Mouse (Mus musculus) large intestine, adult 2 months (tissue): ENCODE measurements around the gene Ttll10. TPM values are rescaled to one million over a fixed set of nuclear protein-coding genes. Genes with fewer than 3 reads are reported as not detected.

Source experiments
- DNase-seq: peaks from one replicate; pipeline ENCODE4 v3.0.0-alpha.2; 2012; ENCODE audit warnings: low read depth, low spot score
- WGBS: fragments of 180-500 bp; shearing (Covaris S2); methylation state at CpG from one replicate; pipeline ENCODE4 v1.1.7; 2018; 5-methylcytosine and 5-hydroxymethylcytosine counted together
- polyA plus RNA-seq: library from polyadenylated mRNA; depleted of rRNA; stranded (reverse); fragments of >200 nt; gene quantifications from 2 replicates; pipeline ENCODE4 v1.2.3, GENCODE M21; 2012

The Ttll10 gene
- polyA plus RNA-seq, 1 experiment, result 6.6 TPM

DNA sequence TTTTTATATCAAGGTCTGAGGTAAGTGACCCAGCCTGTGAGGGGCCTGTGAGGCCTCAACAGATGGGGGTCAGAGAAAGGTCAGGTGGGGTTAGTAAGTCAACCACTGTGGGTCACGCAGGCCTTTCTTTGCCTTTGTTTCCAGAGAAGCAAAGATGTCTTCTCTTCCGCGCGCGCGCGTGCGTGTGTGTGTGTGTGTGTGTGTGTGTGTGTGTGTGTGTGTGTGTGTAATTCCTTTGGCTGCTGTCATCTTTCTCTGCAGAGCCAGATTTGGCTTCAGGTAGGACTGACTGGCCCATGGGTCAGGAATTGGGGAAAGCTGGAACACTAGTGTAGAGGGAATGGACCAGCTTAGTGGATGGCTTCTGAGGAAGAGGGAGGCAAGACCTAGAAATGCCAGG, 10.5 kb upstream of the Ttll10 start:
- no peak for DNase-seq
- 95% methylated on average over 8 of the region's 8 CpGs for WGBS

GRCm38 (mm10) chr4:156067256-156067949, 8.2 kb upstream of the Ttll10 start:
- DNase-seq, result no peak
- WGBS, result 59% methylated on average over 5 of the region's 5 CpGs

DNA sequence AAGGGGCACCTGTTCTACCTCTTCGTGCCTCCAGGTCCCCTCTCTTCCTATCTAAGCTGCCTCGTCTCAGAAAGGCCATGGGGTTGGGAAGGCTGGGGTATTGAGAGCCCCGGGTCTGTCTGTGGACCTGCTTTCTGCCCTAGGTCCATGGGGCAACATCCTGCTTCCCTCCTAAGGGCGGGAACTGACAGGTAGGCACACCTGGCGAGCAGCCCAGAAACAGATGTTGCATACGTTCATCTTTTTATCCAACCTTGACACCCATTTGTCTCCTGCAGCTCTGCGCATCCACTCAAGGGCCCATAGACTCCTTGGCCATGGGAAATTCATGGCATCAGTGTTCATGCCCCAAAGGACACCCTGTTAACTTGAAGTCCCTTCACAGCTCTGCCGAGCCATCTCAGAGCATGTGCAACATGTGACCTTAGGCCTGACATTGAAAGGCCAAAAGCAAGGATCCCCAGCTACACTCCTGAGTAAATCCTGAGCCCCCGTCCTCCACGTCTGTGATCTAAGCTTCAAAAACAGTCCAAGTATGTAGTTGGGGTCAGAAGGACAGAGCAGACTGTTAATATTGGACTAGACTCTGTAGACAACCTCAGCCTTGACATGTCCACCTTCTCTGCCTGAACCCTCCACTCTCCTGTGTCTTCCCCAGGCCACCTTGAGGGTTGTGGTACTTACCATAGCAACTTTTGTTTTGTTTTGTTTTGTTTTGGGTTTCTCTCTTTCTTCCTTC, 6.1 kb upstream of the Ttll10 start:
- WGBS, result 54% methylated on average over 10 of the region's 10 CpGs
- DNase-seq, result no peak

DNA sequence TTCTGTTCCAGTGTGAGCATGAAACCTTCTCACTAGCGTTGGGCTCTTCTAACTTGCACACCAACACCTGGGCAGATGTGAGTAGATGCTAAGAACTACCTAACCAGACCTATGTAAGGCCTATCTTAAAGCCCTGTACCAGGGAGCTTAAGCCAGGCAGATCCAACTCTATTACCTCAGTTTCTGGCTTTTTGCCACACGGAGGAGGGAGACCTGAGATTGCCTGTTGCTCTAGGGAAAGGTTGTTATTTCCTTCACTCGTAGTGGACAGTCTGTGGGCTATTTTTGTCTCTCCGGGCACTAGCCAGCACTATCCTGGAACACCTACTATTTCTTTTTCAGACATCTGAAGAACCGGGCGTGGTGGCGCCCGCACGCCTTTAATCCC, 5.3 kb upstream of the Ttll10 start:
- DNase-seq, result no peak

GRCm38 (mm10) chr4:156063861-156064509, 4.8 kb upstream of the Ttll10 start:
- WGBS, result 13% methylated on average over 4 of the region's 4 CpGs

More for the DNA sequence above, 5.3 kb upstream of the Ttll10 start:
- WGBS, result 35% methylated on average over 9 of the region's 9 CpGs

GRCm38 (mm10) chr4:156059713-156060112, 499 bp upstream of the Ttll10 start:
- WGBS, result 12% methylated on average over 10 of the region's 10 CpGs
- no peak for DNase-seq

More at GRCm38 (mm10) chr4:156063861-156064509, 4.8 kb upstream of the Ttll10 start:
- no peak for DNase-seq

- DNase-seq, result no peak
- 29% methylated on average over 9 of the region's 9 CpGs for WGBS
These were observed 388 bp downstream of the Ttll10 start for GRCm38 (mm10) chr4:156058826-156059225.

DNA sequence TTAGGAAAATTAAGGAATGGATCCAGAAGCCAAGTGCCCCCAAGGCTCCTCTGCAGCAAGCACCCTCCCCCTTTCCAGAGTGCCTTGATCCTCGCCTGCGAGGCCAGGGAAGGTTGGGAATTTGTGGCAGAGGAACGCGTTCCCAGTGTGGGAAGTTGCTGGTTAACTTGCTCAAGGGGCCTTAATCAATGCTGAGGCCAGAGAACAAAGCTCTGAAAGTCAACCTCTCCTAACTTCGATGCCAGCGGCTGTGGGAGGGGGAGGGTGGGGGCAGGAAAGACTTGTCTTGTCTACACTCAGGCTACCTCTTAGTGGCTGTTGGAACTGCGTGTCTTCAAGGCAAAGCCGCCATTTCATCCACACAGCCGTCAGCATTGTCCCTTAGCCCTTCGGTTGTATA, 1.5 kb downstream of the Ttll10 start:
- DNase-seq, result no peak
- WGBS, result 30% methylated on average over 10 of the region's 10 CpGs

DNA sequence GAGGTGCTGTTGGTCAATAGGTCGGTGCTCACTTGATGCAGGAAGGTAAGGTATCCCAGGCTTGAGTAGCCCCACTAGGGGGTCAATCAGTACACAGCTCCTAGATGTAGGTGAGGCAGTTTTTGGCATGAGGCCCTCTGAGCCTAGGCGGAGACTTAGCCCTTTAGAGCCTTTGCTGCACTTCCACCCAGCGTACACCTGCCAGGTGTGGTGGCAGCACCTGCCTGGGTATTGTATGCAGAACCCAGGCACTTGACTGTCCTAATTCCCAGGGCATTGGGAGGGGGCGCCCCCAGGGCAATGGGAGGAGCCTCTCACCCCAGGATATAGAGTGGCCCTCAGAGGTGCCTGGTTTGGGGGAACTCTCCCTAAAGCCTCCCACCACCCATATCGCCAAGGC, 4.0 kb downstream of the Ttll10 start:
- 34% methylated on average over 5 of the region's 5 CpGs for WGBS
- DNase-seq, result no peak

DNA sequence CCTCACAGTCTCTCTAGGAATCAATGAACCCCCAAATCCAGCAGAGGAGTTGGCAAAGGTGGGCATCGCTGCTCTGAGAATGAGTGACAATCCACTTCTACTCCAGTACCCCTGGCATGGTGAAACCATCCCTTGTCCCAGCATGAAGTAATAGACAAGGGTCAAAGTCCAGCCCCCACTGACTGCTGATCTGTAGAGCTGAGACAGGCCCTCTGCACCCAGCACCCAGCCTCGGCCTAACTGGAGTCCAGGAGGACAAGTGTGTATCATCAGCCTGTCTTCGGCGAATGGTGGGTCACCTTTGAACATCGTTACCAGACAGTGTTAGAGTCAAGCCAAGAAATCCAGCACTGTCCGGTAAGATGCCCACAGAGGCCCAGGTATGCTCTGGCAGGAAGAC, 4.6 kb downstream of the Ttll10 start:
- WGBS, result 35% methylated on average over 6 of the region's 6 CpGs
- no peak for DNase-seq

GRCm38 (mm10) chr4:156054130-156054529, 5.1 kb downstream of the Ttll10 start:
- DNase-seq, result no peak
- 34% methylated on average over 4 of the region's 4 CpGs for WGBS

DNA sequence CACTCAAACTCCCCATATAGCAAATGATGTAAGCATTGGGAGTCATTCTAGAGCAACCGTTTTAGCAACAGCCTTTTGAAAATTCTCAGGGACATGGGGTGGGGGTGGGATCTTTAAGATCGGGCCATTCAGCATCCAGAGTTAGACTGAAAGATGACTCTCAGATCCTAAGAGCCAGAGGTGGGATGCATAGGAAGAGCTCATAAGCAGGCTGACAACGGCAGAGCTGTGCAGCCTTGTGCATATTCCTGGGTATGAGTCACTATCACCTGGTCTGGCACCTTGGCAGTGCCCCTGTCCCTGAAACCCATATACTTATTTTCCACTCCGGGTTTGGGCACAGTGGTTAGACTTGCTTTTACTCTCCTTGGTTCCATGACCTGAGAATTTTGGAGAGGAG, 6.1 kb downstream of the Ttll10 start:
- DNase-seq, result no peak
- WGBS, result 50% methylated on average over 4 of the region's 4 CpGs

- DNase-seq, result no peak
- 43% methylated on average over 6 of the region's 6 CpGs for WGBS
These were observed 8.7 kb downstream of the Ttll10 start for GRCm38 (mm10) chr4:156050391-156050980.

- WGBS, result 61% methylated on average over 3 of the region's 3 CpGs
- no peak for DNase-seq
These were observed 9.4 kb downstream of the Ttll10 start for GRCm38 (mm10) chr4:156049779-156050178.

GRCm38 (mm10) chr4:156044754-156045153, 14.5 kb downstream of the Ttll10 start:
- DNase-seq, result no peak
- WGBS, result 65% methylated on average over 5 of the region's 5 CpGs

- DNase-seq, result no peak
- WGBS, result 56% methylated on average over 25 of the region's 25 CpGs
These were observed 24.3 kb downstream of the Ttll10 start for GRCm38 (mm10) chr4:156034901-156035300.

- 86% methylated on average over 4 of the region's 4 CpGs for WGBS
- DNase-seq, result no peak
These were observed 24.9 kb downstream of the Ttll10 start for GRCm38 (mm10) chr4:156034301-156034700.

DNA sequence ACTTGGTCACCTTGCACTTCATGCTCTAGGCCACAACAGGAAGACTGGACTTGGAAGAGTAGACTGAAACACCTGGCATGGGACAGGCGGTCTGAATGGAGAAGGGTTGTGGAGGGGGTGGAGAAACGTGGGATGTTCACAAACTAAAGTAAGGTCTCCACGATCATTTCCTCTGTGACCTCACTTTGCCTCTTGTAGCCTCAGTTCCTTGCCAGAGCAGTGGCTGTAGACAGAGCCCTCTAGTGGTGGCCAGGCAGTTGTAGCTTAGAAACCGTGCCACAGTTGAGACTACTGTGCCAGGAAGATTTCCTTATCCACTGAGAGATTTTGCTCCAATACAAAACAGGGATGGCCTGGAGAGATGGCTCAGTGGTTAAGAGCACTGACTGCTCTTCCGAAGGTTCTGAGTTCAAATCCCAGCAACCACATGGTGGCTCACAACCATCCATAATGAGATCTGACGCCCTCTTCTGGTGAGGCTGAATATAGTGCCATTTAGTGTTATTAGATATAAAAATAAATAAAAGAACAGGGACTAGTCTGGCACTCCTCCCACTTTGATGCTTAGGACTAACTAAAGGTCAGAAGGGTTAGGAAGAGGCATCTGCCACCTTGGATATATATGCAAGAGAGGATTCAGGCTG, 25.6 kb downstream of the Ttll10 start:
- WGBS, result 29% methylated on average over 6 of the region's 6 CpGs
- DNase-seq, result no peak

- no peak for DNase-seq
These were observed 26.4 kb downstream of the Ttll10 start for GRCm38 (mm10) chr4:156032856-156033255.

More at GRCm38 (mm10) chr4:156032856-156033255, 26.4 kb downstream of the Ttll10 start:
- WGBS, result 76% methylated on average over 4 of the region's 4 CpGs
